Mouse (Mus musculus) spleen, adult 2 months (tissue): ENCODE data around the gene Spout1.

ENCODE experiments used
- CTCF ChIP-seq: fragments of 200-500 bp; IDR thresholded peaks from 2 replicates; pipeline ENCODE4 v1.5.1; 2011; ENCODE audit warnings: mild to moderate bottlenecking, inconsistent platforms; ENCODE audit not compliant: insufficient read depth, insufficient read length, insufficient replicate concordance; ENCODE audit errors: extremely low read depth
- POLR2A ChIP-seq: fragments of 200-500 bp; IDR thresholded peaks from 2 replicates; pipeline ENCODE4 v1.6.1; 2011; ENCODE audit warnings: low read depth, low read length, inconsistent platforms

DNA sequence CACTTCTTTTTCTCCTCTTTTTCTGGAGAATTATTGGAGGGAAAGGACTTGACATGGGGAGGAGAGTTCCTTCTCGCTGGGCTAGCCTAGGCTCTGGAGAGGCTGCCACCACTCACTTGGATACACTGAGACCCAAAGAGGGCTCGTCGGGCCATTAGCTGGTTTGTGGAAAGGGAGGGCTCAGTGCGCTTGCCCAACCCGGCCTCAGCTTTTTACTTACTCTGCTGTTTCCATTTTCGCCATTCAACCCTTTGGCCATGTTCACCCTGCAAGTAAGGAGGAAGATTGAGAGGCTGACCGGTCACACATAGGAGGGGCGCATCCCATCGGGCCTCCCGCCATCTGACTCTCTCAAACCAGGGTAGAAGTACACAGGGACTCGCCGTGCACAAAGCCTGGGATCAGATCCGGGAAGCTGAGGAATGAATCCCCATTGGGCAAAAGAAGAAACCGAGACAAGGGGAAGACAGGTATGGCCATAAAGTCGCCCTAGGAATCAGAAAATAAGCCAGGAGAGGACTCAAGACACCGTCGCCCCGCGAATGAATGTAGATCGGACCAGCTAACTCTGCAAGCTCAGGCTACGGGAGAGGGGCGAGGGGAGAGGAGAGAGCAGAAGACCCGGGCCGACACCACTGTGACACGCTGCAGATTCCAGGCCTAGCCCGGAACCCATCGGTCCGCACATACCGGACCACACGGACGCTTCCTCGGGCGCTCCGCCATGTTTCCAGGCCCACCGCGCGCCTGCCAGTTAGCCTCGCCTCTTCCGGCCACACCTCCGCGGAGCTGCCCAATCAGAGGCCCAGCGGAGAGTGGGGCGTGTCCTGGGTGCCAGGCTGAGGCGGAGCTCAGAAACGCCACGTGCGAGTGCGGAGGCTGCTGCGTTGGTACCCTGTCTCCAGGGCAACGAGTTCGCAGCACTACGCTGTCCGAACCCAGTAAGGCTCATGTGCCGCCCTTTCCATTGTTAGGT, at the start of gene Spout1:
- TF ChIP-seq POLR2A (peak; percentile 41; the same call in 1 of the 2 replicates), CTCF (no peak)
